In genomic region chr4:144960188-144960904, GRCm38 (mm10) we compare ENCODE assay signal across 9 mouse cellular contexts.
DNase-seq lines count a peak whose midpoint lies in the region; ATAC-seq and TF ChIP-seq lines count a peak whose summit lies in the region.
"Had no signal": no experiment of that assay in that cellular context is flagged by ENCODE, and none has a peak within 500 bp of the region (broad histone marks: within the 10 kb centered on the region; RNA-seq: fewer than 3 reads in every experiment).

No protein-coding gene starts in this region.

- peak overlapping the region; percentile 84 for H3K27ac ChIP-seq in lung, postnatal 0 days (ENCODE audit: low read length)
- H3K27ac ChIP-seq in hindbrain, embryonic 14.5 days: no peak overlapping the region
- H3K27ac ChIP-seq: embryonic facial prominence, embryonic 13.5 days had no signal

- peak; percentile 76 for DNase-seq in ovary, adult 18-20 months (ENCODE audit: low spot score)
- DNase-seq in ovary, postnatal 10 days (ENCODE audit: low spot score): no peak
- peak; percentile 96 for DNase-seq in kidney, adult 8-10 months
- peak; percentile 93 for DNase-seq in lung, postnatal 0 days (ENCODE audit: low spot score)
- no peak for DNase-seq in hindbrain, embryonic 14.5 days (ENCODE audit: low spot score)
- DNase-seq in layer of hippocampus, postnatal 14 days (ENCODE audit: low spot score in 2 of 2): no peak
- no peak for DNase-seq in cerebellum, adult 8-10 months
- no peak for DNase-seq in retina, postnatal 1 day

- no peaks in the 10 kb centered on the region for H3K36me3 ChIP-seq in lung, postnatal 0 days (ENCODE audit: insufficient read depth, low read length)
- H3K36me3 ChIP-seq in hindbrain, embryonic 14.5 days (replicated peaks; ENCODE audit: control insufficient read depth, insufficient read depth): no peaks in the 10 kb centered on the region
- H3K36me3 ChIP-seq: embryonic facial prominence, embryonic 13.5 days had no signal

- no peak overlapping the region for H3K4me3 ChIP-seq in lung, postnatal 0 days (ENCODE audit: low read depth, low read length)
- no peak overlapping the region for H3K4me3 ChIP-seq in hindbrain, embryonic 14.5 days (replicated peaks; ENCODE audit: low read length)
- H3K4me3 ChIP-seq: embryonic facial prominence, embryonic 13.5 days had no signal

- H3K9ac ChIP-seq in lung, postnatal 0 days (replicated peaks; ENCODE audit: low read depth): no peak overlapping the region
- no peak overlapping the region for H3K9ac ChIP-seq in hindbrain, embryonic 14.5 days
- H3K9ac ChIP-seq: embryonic facial prominence, embryonic 13.5 days had no signal

- H3K4me1 ChIP-seq in lung, postnatal 0 days (ENCODE audit: insufficient read depth, low read depth, low read length): peaks cover 8% of the 10 kb centered on the region; the same call in 1 of the 2 replicates
- H3K4me1 ChIP-seq in hindbrain, embryonic 14.5 days (replicated peaks; ENCODE audit: control insufficient read depth, insufficient read depth, low read length): no peaks in the 10 kb centered on the region

- TF ChIP-seq EP300 in lung, postnatal 0 days (IDR thresholded peaks at IDR 0.05): peak; percentile 91

- H3K27me3 ChIP-seq in lung, postnatal 0 days (replicated peaks; ENCODE audit: insufficient read depth, low read length): no peaks in the 10 kb centered on the region
- no peaks in the 10 kb centered on the region for H3K27me3 ChIP-seq in hindbrain, embryonic 14.5 days (ENCODE audit: control insufficient read depth, insufficient read depth, low read length)
- H3K27me3 ChIP-seq: embryonic facial prominence, embryonic 13.5 days had no signal

- no peak overlapping the region for H3K4me2 ChIP-seq in lung, postnatal 0 days (replicated peaks; ENCODE audit: low read depth, low read length)
- H3K4me2 ChIP-seq in hindbrain, embryonic 14.5 days (replicated peaks): no peak overlapping the region
- H3K4me2 ChIP-seq: embryonic facial prominence, embryonic 13.5 days had no signal

- ATAC-seq in lung, postnatal 0 days: peak; percentile 91
- no peak for ATAC-seq in hindbrain, embryonic 14.5 days (ENCODE audit: low FRiP score)

- H3K9me3 ChIP-seq in lung, postnatal 0 days (ENCODE audit: low read length): no peaks in the 10 kb centered on the region
- no peaks in the 10 kb centered on the region for H3K9me3 ChIP-seq in hindbrain, embryonic 14.5 days (ENCODE audit: control insufficient read depth, low read length)
- H3K9me3 ChIP-seq: embryonic facial prominence, embryonic 13.5 days had no signal

- TF ChIP-seq CTCF in lung, postnatal 0 days (IDR thresholded peaks at IDR 0.05): no peak

- WGBS in lung, postnatal 0 days: 31% methylated on average over 8 of the region's 8 CpGs
- WGBS in hindbrain, embryonic 14.5 days: 70% methylated on average over 8 of the region's 8 CpGs

Comparison
In these comparisons a context has a peak if more than half of its experiments do, and no peak if none do; other contexts are left out.
1. DNase-seq: peak in ovary, adult 18-20 months (single experiment), kidney, adult 8-10 months (2 of 2) and lung, postnatal 0 days (single experiment); none in ovary, postnatal 10 days (single experiment), hindbrain, embryonic 14.5 days (single experiment), layer of hippocampus, postnatal 14 days (0 of 2), cerebellum, adult 8-10 months (single experiment) and retina, postnatal 1 day (single experiment).